Comparison of ENCODE assay signal across 8 mouse cellular contexts in the genomic region with DNA sequence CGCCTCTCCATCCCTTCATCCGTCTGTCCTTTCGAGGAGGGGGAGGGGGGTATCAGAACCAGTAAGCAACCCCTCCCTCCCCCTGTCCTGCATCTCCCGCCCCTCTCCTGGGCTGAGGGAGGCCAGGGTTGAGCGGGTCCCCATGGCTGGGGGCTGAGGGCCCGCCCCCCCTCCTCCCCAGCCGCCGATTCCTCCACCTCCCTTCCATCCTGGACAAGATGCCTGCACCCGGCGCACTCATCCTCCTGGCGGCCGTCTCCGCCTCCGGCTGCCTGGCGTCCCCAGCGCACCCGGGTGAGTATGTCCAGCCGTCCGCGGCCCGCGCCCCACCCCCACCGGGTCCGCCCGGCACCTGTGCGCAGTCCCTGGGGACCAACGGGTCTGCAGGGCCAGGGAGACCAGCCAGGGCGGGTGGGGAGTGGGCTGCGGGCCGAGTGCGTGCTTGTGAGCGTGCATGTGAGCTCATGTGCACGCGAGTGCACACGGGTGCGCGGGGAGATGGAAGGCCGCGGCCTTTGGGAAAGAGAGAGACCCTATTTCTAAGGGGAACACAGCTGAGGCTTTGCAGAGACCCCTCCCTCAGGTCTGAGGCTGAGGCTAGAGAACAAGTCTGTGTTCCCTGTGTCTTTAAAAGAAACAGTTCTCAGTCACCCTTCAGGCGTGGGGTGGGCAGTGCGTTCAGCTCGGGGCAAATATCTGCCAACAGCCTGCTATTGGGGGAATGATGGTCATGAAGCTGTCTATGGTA. TPM values are rescaled to one million over a fixed set of nuclear protein-coding genes. Genes with fewer than 3 reads are reported as not detected.
DNase-seq lines count a peak whose midpoint lies in the region; ATAC-seq and TF ChIP-seq lines count a peak whose summit lies in the region.

No protein-coding gene starts in this region.

- DNase-seq in heart, adult 2 months = no peak
- no peak for DNase-seq in ES-E14 (ENCODE audit: low read depth, low spot score)
- no peak for DNase-seq in embryonic facial prominence, embryonic 11.5 days (ENCODE audit: low spot score)
- peak; percentile 44 for DNase-seq in kidney, postnatal 14 days
- DNase-seq in spleen, postnatal 4 days (ENCODE audit: low spot score in 2 of 2) = no peak
- DNase-seq in T-cell, adult 2 months (ENCODE audit: low spot score) = no peak

- peaks cover 24% of the 10 kb centered on the region for H3K4me1 ChIP-seq in heart, embryonic 12.5 days (replicated peaks)
- no peaks in the 10 kb centered on the region for H3K4me1 ChIP-seq in heart, adult 2 months (ENCODE audit: control insufficient read depth, insufficient read depth, low read length)
- H3K4me1 ChIP-seq in ES-E14 (ENCODE audit: control insufficient read depth in 2 of 2, insufficient read depth in 2 of 2, low read length in 2 of 2, poor library complexity in 1 of 2) = peaks cover 2 to 17% of the 10 kb centered on the region in 2 experiments; a peak in 3 of 4 replicates
- no peaks in the 10 kb centered on the region for H3K4me1 ChIP-seq in embryonic facial prominence, embryonic 11.5 days (ENCODE audit: control insufficient read depth, insufficient read depth, low read length)
- H3K4me1 ChIP-seq in neural tube, embryonic 13.5 days (replicated peaks) = peaks cover 43% of the 10 kb centered on the region

- H3K36me3 ChIP-seq in heart, embryonic 12.5 days = 0 out of 2 replicates have a peak, but pooled peaks cover 5% of the 10 kb centered on the region
- no peaks in the 10 kb centered on the region for H3K36me3 ChIP-seq in heart, adult 2 months (ENCODE audit: control insufficient read depth, insufficient read depth, low read length)
- no peaks in the 10 kb centered on the region; the same call in 1 of the 2 replicates for H3K36me3 ChIP-seq in ES-E14 (ENCODE audit: control insufficient read depth, insufficient read depth, low read length, poor library complexity, severe bottlenecking)
- peaks cover 14% of the 10 kb centered on the region for H3K36me3 ChIP-seq in embryonic facial prominence, embryonic 11.5 days (replicated peaks; ENCODE audit: control insufficient read depth, insufficient read depth, low read depth, low read length)
- H3K36me3 ChIP-seq in neural tube, embryonic 13.5 days = peaks cover 35% of the 10 kb centered on the region

- peak; percentile 5; the same call in 1 of the 2 replicates for ATAC-seq in heart, embryonic 12.5 days (ENCODE audit: insufficient number of reproducible peaks, low FRiP score)
- peak; percentile 30 for ATAC-seq in embryonic facial prominence, embryonic 11.5 days (replicated peaks; ENCODE audit: insufficient number of reproducible peaks, low FRiP score, low TSS enrichment, low read depth)
- peak; percentile 52 for ATAC-seq in neural tube, embryonic 13.5 days (ENCODE audit: low read depth)

- intact Hi-C loops in heart, adult 2 months (cut with DNase I) = no loop called here

- peaks cover 68% of the 10 kb centered on the region for H3K27me3 ChIP-seq in heart, embryonic 12.5 days (replicated peaks)
- peaks cover 12% of the 10 kb centered on the region; the same call in 1 of the 2 replicates for H3K27me3 ChIP-seq in heart, adult 2 months (ENCODE audit: control insufficient read depth, insufficient read depth, low read length)
- H3K27me3 ChIP-seq in embryonic facial prominence, embryonic 11.5 days (ENCODE audit: control insufficient read depth, insufficient read depth, low read length) = no peaks in the 10 kb centered on the region
- H3K27me3 ChIP-seq in neural tube, embryonic 13.5 days = peaks cover 6% of the 10 kb centered on the region

- no peak for TF ChIP-seq CTCF in heart, adult 2 months (IDR thresholded peaks at IDR 0.05)

- no peak for TF ChIP-seq EP300 in heart, adult 2 months (IDR thresholded peaks at IDR 0.05; ENCODE audit: insufficient read depth, low read depth, low read length)

- TF ChIP-seq POLR2A in heart, adult 2 months (IDR thresholded peaks at IDR 0.05; ENCODE audit: insufficient read depth, low read depth, low read length) = no peak

- H3K27ac ChIP-seq in heart, embryonic 12.5 days (ENCODE audit: poor library complexity, severe bottlenecking) = no peak overlapping the region
- H3K27ac ChIP-seq in heart, adult 2 months = no peak overlapping the region
- H3K27ac ChIP-seq in ES-E14 (ENCODE audit: insufficient read depth, low read depth, low read length, poor library complexity, severe bottlenecking) = no peak overlapping the region
- peak overlapping the region; percentile 70 for H3K27ac ChIP-seq in embryonic facial prominence, embryonic 11.5 days (replicated peaks; ENCODE audit: low read depth, low read length)
- peak overlapping the region; percentile 98 for H3K27ac ChIP-seq in neural tube, embryonic 13.5 days (replicated peaks)

- H3K4me2 ChIP-seq in heart, embryonic 12.5 days = peak overlapping the region; percentile 87
- H3K4me2 ChIP-seq in embryonic facial prominence, embryonic 11.5 days (ENCODE audit: low read depth, low read length) = peak overlapping the region; percentile 94
- peak overlapping the region; percentile 92 for H3K4me2 ChIP-seq in neural tube, embryonic 13.5 days

- H3K4me3 ChIP-seq in heart, embryonic 12.5 days = peak overlapping the region; percentile 60
- no peak overlapping the region for H3K4me3 ChIP-seq in heart, adult 2 months
- peak overlapping the region; percentile 71 to 80 for H3K4me3 ChIP-seq in ES-E14 (ENCODE audit: insufficient read depth in 1 of 2, low read depth in 1 of 2, low read length in 2 of 2, poor library complexity in 1 of 2, severe bottlenecking in 1 of 2)
- H3K4me3 ChIP-seq in embryonic facial prominence, embryonic 11.5 days (ENCODE audit: low read depth, low read length) = peak overlapping the region; percentile 95
- peak overlapping the region; percentile 83 for H3K4me3 ChIP-seq in neural tube, embryonic 13.5 days

- H3K9ac ChIP-seq in heart, embryonic 12.5 days = peak overlapping the region; percentile 67
- H3K9ac ChIP-seq in heart, adult 2 months (ENCODE audit: low read depth, low read length) = no peak overlapping the region; the same call in 1 of the 2 replicates
- H3K9ac ChIP-seq in ES-E14 (ENCODE audit: insufficient read depth, low read depth, low read length, poor library complexity, severe bottlenecking) = peak overlapping the region; percentile 66; the same call in 1 of the 2 replicates
- H3K9ac ChIP-seq in embryonic facial prominence, embryonic 11.5 days (replicated peaks; ENCODE audit: low read length) = peak overlapping the region; percentile 77
- H3K9ac ChIP-seq in neural tube, embryonic 13.5 days = peak overlapping the region; percentile 97

- under 1% methylated on average over 41 of the region's 42 CpGs for WGBS in heart, embryonic 12.5 days
- 2% methylated on average over 39 of the region's 42 CpGs for WGBS in heart, adult 2 months
- 0% methylated on average over 36 of the region's 42 CpGs for WGBS in embryonic facial prominence, embryonic 11.5 days
- WGBS in neural tube, embryonic 13.5 days = 1% methylated on average over 39 of the region's 42 CpGs

- in situ Hi-C loops in ES-E14 (cut with MboI; ENCODE audit: low sequenced_read_pairs in 2 of 2, unreplicated experiment in 2 of 2) = no loop called here

- no peaks in the 10 kb centered on the region for H3K79me2 ChIP-seq in heart, adult 2 months (replicated peaks; ENCODE audit: control insufficient read depth, insufficient read depth, low read length)

- no peaks in the 10 kb centered on the region for H3K9me3 ChIP-seq in heart, embryonic 12.5 days (replicated peaks)
- no peaks in the 10 kb centered on the region for H3K9me3 ChIP-seq in ES-E14 (ENCODE audit: control insufficient read depth, insufficient read depth, low read depth, low read length)
- no peaks in the 10 kb centered on the region for H3K9me3 ChIP-seq in embryonic facial prominence, embryonic 11.5 days (replicated peaks; ENCODE audit: control insufficient read depth, low read length)
- no peaks in the 10 kb centered on the region for H3K9me3 ChIP-seq in neural tube, embryonic 13.5 days

RNA-seq across cellular contexts. Expression of gene Sult2b1, which starts 1.1 kb away (rescaled TPM):
- polyA plus RNA-seq in heart, embryonic 12.5 days (2016; fragmentation: Nextera tagmentation; extraction: Ambion mirVana) = 0.23 and 0.40 TPM in 2 replicates
- not detected for total RNA-seq in heart, adult 2 months (2021)
- polyA plus RNA-seq in heart, adult 2 months (2012; rRNA removed) = 0.08 TPM in 1 of 2 replicates, not detected in the other
- 1.6 and 2.1 TPM in 2 replicates for total RNA-seq in ES-E14 (2012; rRNA removed)
- 1.8 and 2.0 TPM in 2 replicates for polyA plus RNA-seq in embryonic facial prominence, embryonic 11.5 days (2014; fragmentation: Nextera tagmentation; extraction: Ambion mirVana)
- 4.9 and 5.2 TPM in 2 replicates for polyA plus RNA-seq in neural tube, embryonic 13.5 days (2015; fragmentation: Nextera tagmentation; extraction: Ambion mirVana)

RNA-seq across cellular contexts. Expression of gene Lmtk3, which starts 2.0 kb away (rescaled TPM):
- 0.53 and 0.86 TPM in 2 replicates for polyA plus RNA-seq in heart, embryonic 12.5 days (2016; fragmentation: Nextera tagmentation; extraction: Ambion mirVana)
- total RNA-seq in heart, adult 2 months (2021) = under 1 TPM in 1 of 2 experiments, not detected in 1; 0.14 TPM
- polyA plus RNA-seq in heart, adult 2 months (2012; rRNA removed) = 0.18 and 0.67 TPM in 2 replicates
- 7.2 and 9.5 TPM in 2 replicates for total RNA-seq in ES-E14 (2012; rRNA removed)
- polyA plus RNA-seq in embryonic facial prominence, embryonic 11.5 days (2014; fragmentation: Nextera tagmentation; extraction: Ambion mirVana) = 2.9 and 3.2 TPM in 2 replicates
- polyA plus RNA-seq in neural tube, embryonic 13.5 days (2015; fragmentation: Nextera tagmentation; extraction: Ambion mirVana) = 17.2 and 17.4 TPM in 2 replicates

RNA-seq across cellular contexts. Expression of gene Cyth2, which starts 28.8 kb away (rescaled TPM):
- 108 and 115 TPM in 2 replicates for polyA plus RNA-seq in heart, embryonic 12.5 days (2016; fragmentation: Nextera tagmentation; extraction: Ambion mirVana)
- total RNA-seq in heart, adult 2 months (2021) = 10 to 100 TPM; 59.1 to 61.9 TPM
- polyA plus RNA-seq in heart, adult 2 months (2012; rRNA removed) = 27.3 and 33.0 TPM in 2 replicates
- 96.2 and 113 TPM in 2 replicates for total RNA-seq in ES-E14 (2012; rRNA removed)
- polyA plus RNA-seq in embryonic facial prominence, embryonic 11.5 days (2014; fragmentation: Nextera tagmentation; extraction: Ambion mirVana) = 168 and 170 TPM in 2 replicates
- 292 and 303 TPM in 2 replicates for polyA plus RNA-seq in neural tube, embryonic 13.5 days (2015; fragmentation: Nextera tagmentation; extraction: Ambion mirVana)

RNA-seq across cellular contexts. Expression of gene Kcnj14, which starts 39.0 kb away (rescaled TPM):
- polyA plus RNA-seq in heart, embryonic 12.5 days (2016; fragmentation: Nextera tagmentation; extraction: Ambion mirVana) = 0.63 and 0.70 TPM in 2 replicates
- under 1 TPM; 0.66 to 0.89 TPM for total RNA-seq in heart, adult 2 months (2021)
- polyA plus RNA-seq in heart, adult 2 months (2012; rRNA removed) = 0.78 and 35.7 TPM in 2 replicates
- total RNA-seq in ES-E14 (2012; rRNA removed) = 1.6 and 2.6 TPM in 2 replicates
- polyA plus RNA-seq in embryonic facial prominence, embryonic 11.5 days (2014; fragmentation: Nextera tagmentation; extraction: Ambion mirVana) = 2.1 and 2.7 TPM in 2 replicates
- polyA plus RNA-seq in neural tube, embryonic 13.5 days (2015; fragmentation: Nextera tagmentation; extraction: Ambion mirVana) = 0.85 and 0.93 TPM in 2 replicates

RNA-seq across cellular contexts. Expression of gene Grwd1, which starts 45.2 kb away (rescaled TPM):
- polyA plus RNA-seq in heart, embryonic 12.5 days (2016; fragmentation: Nextera tagmentation; extraction: Ambion mirVana) = 43.9 and 46.6 TPM in 2 replicates
- 10 to 100 TPM; 11.8 to 13.1 TPM for total RNA-seq in heart, adult 2 months (2021)
- 9.1 and 9.4 TPM in 2 replicates for polyA plus RNA-seq in heart, adult 2 months (2012; rRNA removed)
- total RNA-seq in ES-E14 (2012; rRNA removed) = 93.4 and 107 TPM in 2 replicates
- 78.6 and 81.7 TPM in 2 replicates for polyA plus RNA-seq in embryonic facial prominence, embryonic 11.5 days (2014; fragmentation: Nextera tagmentation; extraction: Ambion mirVana)
- polyA plus RNA-seq in neural tube, embryonic 13.5 days (2015; fragmentation: Nextera tagmentation; extraction: Ambion mirVana) = 34.6 and 37.2 TPM in 2 replicates

Comparison
In these comparisons a context has a peak if more than half of its experiments do, and no peak if none do; other contexts are left out.
1. H3K27ac ChIP-seq: peak in embryonic facial prominence, embryonic 11.5 days (single experiment) and neural tube, embryonic 13.5 days (single experiment); none in heart, embryonic 12.5 days (single experiment), heart, adult 2 months (single experiment) and ES-E14 (single experiment).
2. Peak in every context shown above with its lines, with median percentiles within 50 percentile points of each other: ATAC-seq and H3K4me2 ChIP-seq.